Mouse (Mus musculus) neutrophil, adult 83 days (primary cell): ENCODE results near the gene Stk39. TPM values are rescaled to one million over a fixed set of nuclear protein-coding genes. Genes with fewer than 3 reads are reported as not detected.

Experiments used
- total RNA-seq, 2 experiments: library from RNA; stranded (reverse); gene quantifications; one replicate each; pipeline ENCODE4 v1.2.4; 2023

Stk39 gene
- 10 to 100 TPM; 33.4 to 39.7 TPM for total RNA-seq

DNA sequence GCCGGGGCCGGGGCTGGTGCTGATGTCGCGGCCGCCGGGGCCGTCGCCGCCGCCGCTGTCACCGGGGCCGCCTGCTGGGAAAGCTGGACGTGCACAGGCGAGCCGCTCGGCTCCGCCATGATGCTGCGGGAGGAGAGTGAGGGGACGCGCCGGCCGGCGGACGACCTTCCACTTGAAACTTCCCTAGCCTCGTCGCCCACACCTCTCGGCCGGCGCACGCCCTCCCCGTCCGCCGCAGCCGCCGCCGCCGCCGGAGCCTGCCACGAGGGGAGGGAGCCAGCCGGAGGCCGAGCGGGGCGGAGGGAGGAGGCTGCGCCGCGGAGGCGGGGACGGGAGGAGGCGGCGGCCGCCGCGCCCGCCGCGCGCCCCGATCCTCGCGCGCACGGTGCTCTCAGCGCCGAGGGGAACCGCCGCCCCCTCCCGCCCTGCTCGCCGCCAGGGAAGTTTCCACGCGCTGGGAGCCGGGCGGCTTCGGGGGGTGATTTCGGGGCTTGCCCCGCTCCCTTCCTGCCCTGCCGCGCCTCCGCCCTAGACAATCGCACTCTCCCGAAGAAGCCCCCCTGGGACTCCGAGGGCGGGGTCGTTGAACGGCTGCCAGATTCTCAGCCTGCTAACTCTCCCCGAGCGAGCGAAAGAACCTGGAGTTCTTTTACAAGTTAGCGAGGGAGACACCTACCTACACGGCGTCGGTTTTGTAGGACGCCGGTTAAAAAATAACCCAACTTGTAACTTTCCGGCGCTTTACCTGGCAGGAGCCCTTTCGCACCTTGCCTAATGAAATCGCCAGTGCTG lies at the start of gene Stk39:
TSS of gene Stk39 (minus strand) at position 510 of the 792 bp plus-strand sequence.

Other genes starting within 250 kb of the Stk39 start
- not detected for gene 4933409G03Rik, start 110.1 kb upstream of the Stk39 start, total RNA-seq
- not detected for gene 4932414N04Rik, start 184.2 kb upstream of the Stk39 start, total RNA-seq